ENCODE assay signal across 8 mouse cellular contexts in genomic region chr14:103469464-103470015, GRCm38 (mm10). TPM values are rescaled to one million over a fixed set of nuclear protein-coding genes. Genes with fewer than 3 reads are reported as not detected.
DNase-seq lines count a peak whose midpoint lies in the region; ATAC-seq and TF ChIP-seq lines count a peak whose summit lies in the region.

No protein-coding gene starts in this region.

- TF ChIP-seq POLR2A in myocyte (IDR thresholded peaks at IDR 0.05; ENCODE audit: insufficient read length, low read depth): no peak

- no peaks in the 10 kb centered on the region for H3K79me3 ChIP-seq in C2C12 (ENCODE audit: low read depth)

- H3ac ChIP-seq in C2C12 (ENCODE audit: control insufficient read depth, insufficient read length, low read depth): peak overlapping the region; percentile 40
- no peak overlapping the region for H3ac ChIP-seq in myocyte (ENCODE audit: control insufficient read depth, insufficient read length)

- 49% methylated on average over 12 of the region's 12 CpGs for WGBS in limb, embryonic 15.5 days

- peak; percentile 89 for DNase-seq in MN1 (ENCODE audit: low spot score)
- peak; percentile 62 to 73 for DNase-seq in cerebellum, postnatal 25 days
- peak; percentile 39 for DNase-seq in gastrocnemius, postnatal 25 days
- DNase-seq in kidney, adult 11 months: peak; percentile 25
- peak; percentile 38 to 47 for DNase-seq in urinary bladder, postnatal 36 days (ENCODE audit: low spot score in 2 of 2)

- H3K79me2 ChIP-seq in C2C12 (ENCODE audit: control insufficient read depth, insufficient read depth): no peaks in the 10 kb centered on the region
- H3K79me2 ChIP-seq in myocyte (ENCODE audit: control insufficient read depth, insufficient read depth): no peaks in the 10 kb centered on the region

- H3K27me3 ChIP-seq in C2C12 (ENCODE audit: control insufficient read depth, insufficient read depth, insufficient read length): no peaks in the 10 kb centered on the region
- H3K27me3 ChIP-seq in limb, embryonic 15.5 days: no peaks in the 10 kb centered on the region
- no peaks in the 10 kb centered on the region for H3K27me3 ChIP-seq in myocyte (ENCODE audit: control insufficient read depth, insufficient read depth, insufficient read length)

- no peak overlapping the region for H3K4me3 ChIP-seq in C2C12 (ENCODE audit: insufficient read depth, poor library complexity, severe bottlenecking)
- peak overlapping the region; percentile 19 for H3K4me3 ChIP-seq in limb, embryonic 15.5 days
- peak overlapping the region; percentile 22 for H3K4me3 ChIP-seq in myocyte

- TF ChIP-seq CTCF in C2C12 (IDR thresholded peaks at IDR 0.05; ENCODE audit: control insufficient read depth, insufficient read depth, insufficient read length): no peak

- no peak overlapping the region for H3K27ac ChIP-seq in limb, embryonic 15.5 days

- H3K4me1 ChIP-seq in limb, embryonic 15.5 days: peaks cover 3% of the 10 kb centered on the region; the same call in 1 of the 2 replicates

- no peaks in the 10 kb centered on the region for H3K9me3 ChIP-seq in limb, embryonic 15.5 days

- H3K9ac ChIP-seq in limb, embryonic 15.5 days: no peak overlapping the region

- peak overlapping the region; percentile 29 for H3K4me2 ChIP-seq in limb, embryonic 15.5 days
- peak overlapping the region; percentile 72 for H3K4me2 ChIP-seq in myocyte (ENCODE audit: low read depth)

- H3K36me3 ChIP-seq in C2C12 (ENCODE audit: control insufficient read depth, insufficient read depth) (no peaks in the 10 kb centered on the region), myocyte (ENCODE audit: control insufficient read depth, insufficient read depth) (no peaks in the 10 kb centered on the region)
- H3K36me3 ChIP-seq in limb, embryonic 15.5 days: no peaks in the 10 kb centered on the region

- no peak for ATAC-seq in limb, embryonic 15.5 days (ENCODE audit: insufficient number of reproducible peaks, low FRiP score, low TSS enrichment, low read depth)

TF ChIP-seq in C2C12, 6 proteins besides CTCF, POLR2A, EP300 and RAD21:
- TF ChIP-seq FOSL1 (IDR thresholded peaks at IDR 0.05; ENCODE audit: insufficient read depth, low read length, poor library complexity, severe bottlenecking) (no peak), MAX (IDR thresholded peaks at IDR 0.05) (peak; percentile 65)

TF ChIP-seq in myocyte, 11 proteins besides CTCF, POLR2A, EP300 and RAD21:
- peak in 1 of 3 experiments; percentile 18 for TF ChIP-seq MYOD1 (IDR thresholded peaks at IDR 0.05; ENCODE audit: control insufficient read depth in 1 of 3, insufficient read length in 2 of 3, low read depth in 2 of 3)
- no peak for TF ChIP-seq MAX (IDR thresholded peaks at IDR 0.05; ENCODE audit: low read depth)
TF ChIP-seq in myocyte: peak in this region for 1.

RNA-seq across cellular contexts. Expression of gene Scel, which starts 43.6 kb away (rescaled TPM):
- not detected for polyA plus RNA-seq in C2C12 (2012; fragmentation: generic; extraction: Trizol)
- under 1 TPM in 1 of 2 experiments, not detected in 1; 0.33 TPM for total RNA-seq in gastrocnemius, postnatal 25 days (2021)
- polyA plus RNA-seq in limb, embryonic 15.5 days (2015; fragmentation: Nextera tagmentation; extraction: Ambion mirVana): 29.3 and 33.2 TPM in 2 replicates
- not detected for polyA plus RNA-seq in myocyte (2012; fragmentation: generic; extraction: Trizol)

Comparison
In these comparisons a context has a peak if more than half of its experiments do, and no peak if none do; other contexts are left out.
1. DNase-seq: peak in every context shown above with its lines; median percentile 89 in MN1; 68 in cerebellum, postnatal 25 days; 42 in urinary bladder, postnatal 36 days; 39 in gastrocnemius, postnatal 25 days; 25 in kidney, adult 11 months.
2. RNA of gene Scel, which starts 43.6 kb away (polyA plus RNA-seq): 29.3 to 33.2 TPM in limb, embryonic 15.5 days; not detected in C2C12 (single experiment) and not detected in myocyte (single experiment); every median in the first group is over 10 times any median in the second.